Mouse (Mus musculus) neutrophil, adult 65 days (primary cell): ENCODE results near the gene Ppp1r16b. TPM values are rescaled to one million over a fixed set of nuclear protein-coding genes. Genes with fewer than 3 reads are reported as not detected.

Experiments
- total RNA-seq: library from RNA; stranded (reverse); gene quantifications from 2 replicates; pipeline ENCODE4 v1.2.4, GENCODE M21; 2023

The Ppp1r16b gene
- 2.0 and 3.2 TPM in 2 replicates for total RNA-seq

DNA sequence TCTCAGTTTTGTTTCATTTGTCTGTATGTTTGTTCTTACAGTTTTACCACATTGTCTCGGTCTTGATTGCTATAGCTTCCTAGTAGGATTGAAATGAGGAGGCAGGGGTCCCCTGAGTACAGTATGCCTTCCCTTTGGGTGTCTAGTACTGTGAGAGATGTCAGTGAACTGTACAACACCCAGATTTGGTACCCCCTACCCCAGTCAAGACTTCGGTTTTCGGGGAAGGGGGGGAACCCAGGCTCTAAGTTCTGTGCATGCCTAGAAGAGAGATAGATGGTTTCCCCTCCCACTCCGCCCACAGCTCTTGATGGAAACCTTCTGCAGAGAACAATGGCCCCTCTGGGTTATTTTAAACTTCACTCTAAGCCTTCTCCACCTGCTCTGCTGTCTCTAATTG is at the start of gene Ppp1r16b:
Gene Ppp1r16b (plus strand): TSS at position 301 of the 400 bp plus-strand sequence.

DNA sequence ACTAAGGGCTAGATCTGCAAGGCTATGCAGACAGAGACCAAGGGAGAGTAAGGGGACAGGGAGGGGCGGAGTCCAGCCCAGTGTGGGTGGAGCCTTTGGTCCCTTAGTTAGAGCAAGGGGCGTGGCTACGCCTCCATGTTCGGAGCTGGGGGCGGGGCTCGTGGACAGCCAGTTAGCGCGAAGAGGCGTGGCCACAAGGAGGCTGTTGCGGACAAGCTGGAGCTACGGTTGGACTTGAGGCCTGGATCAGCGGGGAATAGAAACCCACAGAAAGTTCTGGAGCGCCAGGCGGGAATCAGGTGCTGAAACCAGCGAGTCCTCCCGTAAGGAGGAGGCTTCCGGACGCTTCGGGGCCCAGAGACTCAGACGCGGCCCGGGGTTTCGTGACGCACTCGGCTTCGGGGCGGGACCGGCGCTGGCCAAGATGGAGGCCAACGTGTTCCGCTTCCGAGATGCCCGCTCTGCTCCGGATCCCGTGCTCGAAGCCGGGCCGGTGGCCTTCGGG is 40.4 kb upstream of the Ppp1r16b start, which contains the start of gene Actr5:
Gene Actr5 (plus strand): TSS at position 171 of the 505 bp plus-strand sequence.

GRCm38 (mm10) chr2:158767742-158768339 is 102.6 kb downstream of the Ppp1r16b start, which contains the start of gene Fam83d:
Fam83d (plus strand) TSS chr2:158768093.

DNA sequence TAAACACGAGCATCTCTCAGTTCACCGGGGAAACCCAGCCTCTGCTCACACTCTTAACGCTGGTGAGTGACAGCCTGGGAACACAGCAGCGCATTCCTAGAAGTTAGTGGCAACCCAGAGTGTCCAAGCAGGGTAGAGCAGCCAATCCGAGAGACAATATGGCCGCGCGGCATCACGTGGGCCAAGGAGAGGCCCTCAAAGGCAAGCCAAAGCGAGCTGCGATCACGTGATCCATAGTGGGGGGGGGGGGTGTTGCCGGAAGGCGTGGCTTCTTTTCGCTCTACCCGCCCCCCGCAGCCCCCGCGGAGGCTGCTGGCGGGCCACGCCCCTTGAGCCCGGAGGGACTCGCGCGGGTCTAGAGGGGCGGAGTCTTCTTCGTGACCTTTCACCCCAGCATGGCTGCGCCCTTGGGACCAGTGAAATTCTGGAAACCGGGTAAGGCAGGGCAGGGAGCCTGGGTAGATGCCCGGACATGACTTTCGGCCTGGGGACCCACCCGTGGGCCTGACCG is 129.4 kb downstream of the Ppp1r16b start, which contains the start of gene Dhx35:
Gene Dhx35 (plus strand): TSS at position 314 of the 511 bp plus-strand sequence.

Other genes starting within 250 kb of the Ppp1r16b start
- gene Adig, start 162.8 kb upstream of the Ppp1r16b start, total RNA-seq: not detected in 2 replicates
- not detected in 2 replicates for gene Arhgap40, start 152.6 kb upstream of the Ppp1r16b start, total RNA-seq
- gene Slc32a1, start 54.6 kb upstream of the Ppp1r16b start, total RNA-seq: 0.38 and 0.41 TPM in 2 replicates
- gene Actr5, start 40.5 kb upstream of the Ppp1r16b start, total RNA-seq: 24.6 and 34.5 TPM in 2 replicates
- 7.9 and 8.2 TPM in 2 replicates for gene Fam83d, start 102.7 kb downstream of the Ppp1r16b start, total RNA-seq
- gene Dhx35, start 129.4 kb downstream of the Ppp1r16b start, total RNA-seq: 6.1 and 13.0 TPM in 2 replicates